Mouse (Mus musculus) ZHBTc4 (cell line): ENCODE measurements around the gene Bsn.
"Not testable (repeated sequence)": the region's sequence is repeated elsewhere in the genome, so short reads cannot be mapped to it uniquely, and the experiment has no call there.

Experiments
- DNase-seq: peaks from one replicate; pipeline ENCODE4 v3.0.0-alpha.2; 2011; ENCODE audit warnings: low read depth, low spot score

The Bsn gene

GRCm38 (mm10) chr9:108150486-108150885 lies 39.7 kb downstream of the Bsn start:
- DNase-seq = no peak

DNA sequence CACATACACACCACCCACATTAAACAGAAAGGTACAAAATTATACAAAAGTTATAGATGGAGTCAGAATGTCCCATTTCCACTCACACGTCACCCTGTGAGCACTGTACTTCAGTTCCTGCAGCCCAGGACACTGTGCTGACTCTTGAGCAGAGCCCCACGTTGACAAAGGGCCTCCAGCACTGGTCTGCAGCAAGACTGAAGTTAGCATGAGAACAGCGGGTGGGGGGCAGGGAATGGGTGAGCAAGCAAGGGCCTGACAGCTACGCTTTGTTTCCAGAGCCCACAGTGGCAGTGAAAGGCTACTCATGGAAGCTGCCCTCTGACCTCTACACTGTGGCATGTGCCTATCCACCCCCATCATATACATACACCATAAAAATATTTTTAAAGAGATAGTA lies 40.4 kb downstream of the Bsn start:
- DNase-seq = no peak

DNA sequence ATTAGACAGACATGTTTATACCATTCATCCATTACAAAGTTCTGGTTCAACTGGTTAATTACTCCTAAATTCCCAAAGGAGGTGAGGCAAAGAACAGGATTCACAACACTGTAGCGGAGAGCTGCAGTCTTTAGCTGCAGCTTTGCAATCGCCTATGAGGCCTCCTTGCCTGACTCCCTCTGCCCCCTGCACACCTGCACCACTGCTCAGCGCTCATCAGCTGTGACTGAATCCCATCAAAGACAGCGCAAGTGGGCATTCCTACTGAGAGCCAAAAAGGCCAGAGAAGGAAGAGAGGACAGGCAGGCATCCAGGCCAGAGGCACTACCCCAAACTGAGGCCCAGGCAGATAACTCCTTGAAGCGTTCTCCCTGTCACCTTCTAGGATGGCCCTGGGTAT lies 42.6 kb downstream of the Bsn start:
- DNase-seq = no peak

GRCm38 (mm10) chr9:108146451-108146850 lies 43.7 kb downstream of the Bsn start:
- no peak for DNase-seq

DNA sequence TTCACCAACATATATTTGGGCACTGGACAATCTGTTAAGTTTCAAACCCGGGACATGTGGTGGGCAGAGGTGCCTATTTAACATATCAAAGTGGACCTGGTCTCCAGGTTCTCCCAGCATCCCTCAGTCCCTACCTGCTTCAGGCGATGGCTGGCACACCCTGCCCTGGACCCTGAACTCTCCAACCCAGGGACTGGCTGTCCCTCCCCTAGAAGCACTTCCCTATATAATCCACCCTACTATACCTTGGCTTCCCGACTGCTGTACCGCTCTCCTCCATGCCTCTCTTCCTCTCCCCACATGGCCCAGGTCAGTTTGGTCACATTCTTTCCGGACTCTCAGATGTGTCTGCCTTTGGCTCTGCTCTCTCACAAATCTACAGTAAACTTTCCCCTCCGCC lies 44.4 kb downstream of the Bsn start:
- DNase-seq = no peak

GRCm38 (mm10) chr9:108144371-108145270 lies 45.6 kb downstream of the Bsn start:
- DNase-seq = peak; percentile 70

DNA sequence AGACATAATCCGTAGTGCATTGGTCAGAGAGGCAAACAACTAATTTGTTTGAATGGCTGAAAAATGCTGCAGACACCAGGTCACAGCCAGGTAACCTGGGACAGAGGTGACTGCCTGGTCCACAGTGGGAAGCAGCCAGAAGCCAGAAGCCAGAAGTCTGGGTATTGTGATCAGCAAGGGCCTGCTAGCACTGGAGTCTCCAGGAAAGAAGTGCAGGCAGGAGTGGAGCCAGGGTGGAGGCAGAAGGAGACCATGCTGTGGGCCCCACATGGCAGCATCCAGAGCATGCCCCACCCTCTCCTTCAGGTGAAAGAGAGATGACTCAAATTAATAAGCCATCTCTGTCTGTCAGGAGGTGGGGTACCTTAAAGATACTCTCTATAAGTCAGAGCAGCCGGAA lies 46.7 kb downstream of the Bsn start:
- DNase-seq = no peak

DNA sequence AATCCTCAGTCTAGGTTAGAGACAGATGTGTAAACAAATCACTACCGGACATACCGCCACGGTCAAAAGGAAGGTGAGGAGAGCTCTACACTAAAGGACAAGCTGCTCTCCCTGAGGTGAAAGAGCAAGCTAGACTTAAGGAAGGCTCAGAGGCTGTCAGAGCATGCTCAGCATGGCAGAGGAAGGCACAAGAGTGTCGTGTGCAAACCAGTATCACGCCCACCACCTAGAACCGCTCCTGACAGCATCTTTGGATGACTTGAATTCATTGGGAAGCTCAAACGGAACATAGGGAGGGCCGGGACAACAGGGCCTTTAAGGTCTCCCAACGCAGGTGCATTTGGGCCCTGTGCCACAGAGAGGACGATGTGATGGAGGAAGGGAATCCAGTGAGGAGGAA lies 48.8 kb downstream of the Bsn start:
- DNase-seq = peak; percentile 68

GRCm38 (mm10) chr9:108139963-108140695 lies 50.1 kb downstream of the Bsn start:
- peak; percentile 70 for DNase-seq

DNA sequence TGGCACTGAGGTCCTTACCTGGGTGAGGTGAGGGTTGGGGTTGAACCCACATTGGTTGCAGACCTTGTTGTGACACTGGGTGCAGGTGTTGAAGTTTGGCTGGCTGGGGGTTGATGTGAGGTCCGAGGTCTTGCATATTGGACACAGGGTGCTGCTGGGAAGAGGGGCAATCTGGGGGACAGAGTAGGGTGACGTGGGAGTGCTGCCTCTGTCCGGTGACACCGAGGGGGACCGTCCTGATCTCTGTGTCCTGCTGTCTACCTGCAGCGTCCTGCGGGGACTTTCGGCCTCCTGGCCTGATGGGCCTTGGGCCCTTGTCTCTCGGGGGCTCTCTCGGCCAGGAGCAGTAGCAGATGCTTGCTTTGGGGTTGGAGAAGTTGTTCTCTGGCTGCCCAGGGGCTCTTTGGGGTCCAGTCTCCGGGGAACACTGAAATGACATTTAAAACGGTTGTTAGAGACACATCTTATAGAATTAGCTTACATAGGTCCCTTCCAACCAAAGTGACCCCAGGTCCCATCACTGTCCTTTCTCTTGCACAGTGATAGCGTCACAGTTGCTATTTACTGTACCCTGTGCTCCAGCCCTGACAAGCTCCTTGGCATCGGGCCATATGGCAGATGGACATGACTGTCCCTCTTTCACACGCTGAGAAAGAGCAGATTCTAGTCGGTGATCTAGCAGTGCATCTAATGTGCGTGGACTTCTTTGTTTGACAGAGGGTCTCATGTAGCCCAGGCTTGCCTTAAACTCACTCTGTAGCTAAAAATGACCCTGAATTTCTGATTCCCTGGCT lies 50.8 kb downstream of the Bsn start:
- no peak for DNase-seq

DNA sequence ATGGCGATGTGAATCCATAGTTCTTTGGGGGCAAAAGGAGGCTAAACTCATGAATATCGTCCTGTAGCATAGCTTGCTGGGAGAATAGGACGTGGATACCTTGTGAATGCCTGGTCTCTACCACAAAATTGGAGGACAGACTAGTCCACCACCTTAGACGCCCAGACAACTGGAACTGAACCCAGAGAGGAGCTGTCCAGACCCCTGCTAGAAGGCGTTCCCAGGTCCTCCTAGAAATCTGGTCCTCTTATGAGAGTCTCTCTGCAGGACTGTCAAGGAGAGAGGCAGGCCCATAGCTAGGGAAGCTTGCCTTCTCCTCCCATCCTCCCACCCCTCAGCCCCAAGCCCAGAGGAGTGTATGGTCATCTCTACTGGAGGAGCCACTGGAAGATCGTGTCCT lies 52.1 kb downstream of the Bsn start:
- DNase-seq = no peak

DNA sequence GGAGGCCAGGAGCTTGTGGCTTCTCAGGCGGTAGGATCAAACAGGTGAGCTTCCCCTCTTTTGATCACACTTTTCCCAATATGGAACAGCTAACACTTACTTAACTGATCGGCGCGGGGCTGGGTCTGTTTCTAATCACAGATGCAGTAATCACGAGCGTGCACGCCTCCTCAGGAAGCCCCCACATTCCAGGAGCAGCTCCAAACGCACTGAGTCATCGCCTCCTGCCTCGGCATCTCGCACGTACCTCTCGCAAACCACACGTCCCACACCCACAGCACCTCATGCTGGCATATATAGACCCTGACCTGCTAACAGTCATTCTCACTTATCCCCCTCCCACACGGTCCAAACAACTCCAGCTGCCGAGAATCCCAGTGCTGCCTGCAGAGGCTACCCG lies 52.7 kb downstream of the Bsn start:
- no peak for DNase-seq

DNA sequence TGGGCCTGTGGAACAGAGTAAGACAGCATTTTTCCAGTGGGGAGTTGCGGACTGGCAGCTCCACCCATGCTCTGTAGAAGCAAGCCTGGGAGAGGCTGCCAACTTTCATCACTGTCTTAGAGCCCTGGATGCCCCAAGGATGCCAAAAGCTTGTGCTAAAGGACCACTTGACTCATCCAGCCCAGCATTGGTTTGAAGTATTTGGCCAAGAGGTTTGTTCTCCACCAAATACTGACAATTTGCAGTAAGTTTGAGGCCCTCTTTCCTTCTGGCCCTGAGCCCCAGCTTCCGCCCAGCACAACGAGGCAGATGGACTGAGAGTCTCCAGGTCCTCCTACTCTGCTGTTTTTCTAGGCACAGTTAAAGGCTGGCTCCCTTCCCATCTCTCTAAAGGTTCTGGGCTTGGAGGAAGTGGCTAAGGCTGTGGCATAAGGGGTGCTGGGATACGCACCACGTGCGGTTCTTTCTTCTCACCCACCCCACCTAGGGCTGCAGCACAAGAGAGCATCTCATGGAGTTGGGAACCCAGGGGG lies 53.2 kb downstream of the Bsn start:
- no peak for DNase-seq

- peak; percentile 83 for DNase-seq
Measured at GRCm38 (mm10) chr9:108136225-108136624, 54.0 kb downstream of the Bsn start.

DNA sequence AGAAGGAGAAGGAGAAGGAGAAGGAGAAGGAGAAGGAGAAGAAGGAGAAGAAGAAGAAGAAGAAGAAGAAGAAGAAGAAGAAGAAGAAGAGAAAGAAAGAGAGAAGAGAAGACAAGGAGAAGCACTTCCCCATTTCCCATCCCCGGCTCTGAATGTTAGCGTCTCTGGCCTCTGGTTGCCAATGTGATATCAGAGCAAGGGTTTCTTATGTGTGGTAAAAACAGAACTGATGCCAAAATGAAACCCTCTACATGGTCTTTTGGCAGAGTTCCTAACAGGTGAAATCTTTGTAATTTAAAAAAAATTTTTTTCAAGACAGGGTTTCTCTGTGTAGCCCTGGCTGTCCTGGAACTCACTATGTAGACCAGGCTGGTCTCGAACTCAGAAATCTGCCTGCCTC lies 54.5 kb downstream of the Bsn start:
- DNase-seq = not testable (repeated sequence)

GRCm38 (mm10) chr9:108133478-108133877 lies 56.7 kb downstream of the Bsn start:
- DNase-seq = no peak

DNA sequence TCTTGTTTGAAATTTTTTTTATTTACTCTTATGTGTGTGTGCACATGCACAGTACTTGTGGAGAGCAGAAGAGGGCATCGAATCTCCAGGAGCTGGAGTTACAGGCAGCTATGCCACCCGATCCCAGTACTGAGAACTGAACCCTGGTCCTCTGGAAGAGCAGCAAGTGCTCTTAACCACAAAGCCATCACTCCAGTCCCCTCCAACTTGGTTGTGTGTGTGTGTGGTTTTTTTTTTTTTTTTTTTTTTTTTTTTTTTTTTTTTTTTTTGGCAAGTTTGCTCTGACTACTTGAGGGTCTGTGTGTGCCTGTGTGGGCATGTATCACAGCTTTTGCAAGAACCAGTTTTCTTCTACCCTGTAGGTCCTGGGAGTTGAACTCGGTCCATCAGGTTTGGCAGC lies 57.8 kb downstream of the Bsn start:
- DNase-seq = no peak

DNA sequence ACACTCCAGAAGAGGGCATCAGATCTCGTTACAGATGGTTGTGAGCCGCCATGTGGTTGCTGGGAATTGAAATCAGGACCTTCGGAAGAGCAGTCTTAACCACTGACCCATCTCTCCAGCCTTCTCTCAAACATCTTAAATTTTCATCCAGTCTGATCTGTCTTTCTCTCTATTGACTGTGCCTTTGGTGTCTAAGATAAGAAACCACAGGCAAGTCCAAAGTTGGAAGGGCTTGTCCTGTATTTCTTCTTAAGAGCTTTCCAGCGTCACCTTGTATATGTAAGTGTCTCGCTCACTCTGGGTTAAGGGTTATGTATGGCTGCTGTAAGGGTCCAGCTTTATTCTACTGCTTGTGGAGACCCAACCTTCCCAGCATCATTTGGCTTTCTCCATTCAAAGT lies 58.7 kb downstream of the Bsn start:
- no peak for DNase-seq

DNA sequence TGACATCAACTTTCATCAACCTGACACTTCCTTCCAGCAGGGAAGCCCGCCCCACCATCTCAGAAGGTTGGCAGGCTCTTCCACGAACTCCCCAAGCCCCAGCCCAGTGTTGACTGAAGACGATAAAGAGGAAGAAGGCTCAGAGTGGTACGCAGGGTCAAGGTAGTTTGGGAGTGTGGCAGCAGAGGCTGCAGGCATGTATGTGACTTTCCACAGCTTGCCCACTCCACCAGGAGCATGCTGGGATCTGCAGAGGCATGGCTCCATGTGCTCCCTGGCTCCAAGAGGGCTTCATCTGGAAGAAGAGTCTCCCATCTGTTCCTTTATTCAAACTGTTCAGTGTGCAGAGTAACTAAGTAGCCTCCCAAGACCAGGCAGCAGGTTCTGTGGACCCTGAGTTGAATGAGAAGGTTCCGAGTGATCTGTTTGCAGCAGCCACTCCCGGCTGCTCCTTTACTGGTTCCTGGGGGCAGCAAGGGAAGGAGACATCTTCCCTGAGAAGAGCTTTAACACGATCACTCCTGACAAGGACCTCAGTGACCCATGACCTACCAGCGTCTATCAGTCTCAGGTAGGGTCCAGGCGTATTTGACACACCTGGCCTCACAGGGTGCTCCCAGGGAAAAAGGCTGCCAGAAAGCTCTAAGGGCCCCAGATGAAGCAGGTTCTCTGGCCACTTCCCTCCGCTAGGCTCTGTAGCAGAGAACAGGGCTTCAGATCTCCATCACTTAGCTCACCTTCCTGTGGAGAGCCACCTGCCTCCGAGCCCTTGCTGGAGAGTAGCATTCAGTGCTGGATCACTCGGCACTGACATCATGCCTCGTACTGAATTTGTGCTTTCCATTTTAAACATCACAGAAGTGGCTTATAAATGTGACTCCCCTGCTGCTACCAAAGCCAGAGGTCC lies 60.9 kb downstream of the Bsn start:
- DNase-seq = no peak

DNA sequence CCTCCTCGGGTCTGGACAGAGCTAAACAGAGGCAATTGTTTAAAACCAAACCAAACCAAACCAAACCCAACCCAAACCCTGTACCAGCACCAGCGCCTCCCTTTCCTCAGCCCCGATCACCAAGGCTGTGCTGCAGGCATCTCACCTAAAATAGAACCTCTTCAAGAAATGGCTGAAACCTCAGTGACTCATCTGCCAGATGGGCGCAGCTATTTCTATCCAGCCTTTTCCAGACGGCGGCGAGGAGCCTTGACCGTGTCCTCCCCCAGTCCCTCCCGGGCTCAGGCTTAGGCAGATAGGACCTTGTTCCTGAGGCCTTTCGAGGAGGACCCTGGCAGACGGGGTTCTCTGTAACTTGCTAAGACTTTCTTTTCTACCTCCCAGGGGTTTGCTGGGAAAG lies 61.9 kb downstream of the Bsn start:
- no peak for DNase-seq
